Mouse (Mus musculus) spleen, postnatal 4 days (tissue): Measurements from ENCODE around the gene Itga1.

Experiments
- DNase-seq, 2 experiments: peaks; one replicate each; pipeline ENCODE4 v3.0.0; 2022; ENCODE audit warnings: low spot score in 2 of 2

Itga1 gene

GRCm38 (mm10) chr13:115099381-115099780 is 2.4 kb downstream of the Itga1 start:
- no peak for DNase-seq

DNA sequence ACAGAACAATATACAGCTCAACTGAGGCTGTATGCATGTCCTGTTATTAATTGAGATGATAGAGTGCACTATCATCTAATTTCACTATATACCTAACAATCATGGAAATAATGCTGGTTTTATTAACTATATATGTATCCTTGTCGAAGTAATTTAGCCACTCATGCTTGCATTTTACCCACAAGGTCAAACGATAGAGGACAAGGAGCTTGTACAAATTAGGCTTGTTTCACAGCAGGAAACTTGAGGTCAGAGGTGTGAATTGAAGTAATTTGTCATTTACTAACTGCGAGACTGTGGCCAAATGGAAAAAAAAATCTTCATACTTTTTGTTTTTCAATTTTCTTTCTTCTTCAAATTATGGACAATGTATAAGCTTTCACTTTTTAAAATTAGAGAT is 3.5 kb downstream of the Itga1 start:
- no peak for DNase-seq

- DNase-seq = no peak
Observed at GRCm38 (mm10) chr13:115096965-115097364, 4.8 kb downstream of the Itga1 start.

DNA sequence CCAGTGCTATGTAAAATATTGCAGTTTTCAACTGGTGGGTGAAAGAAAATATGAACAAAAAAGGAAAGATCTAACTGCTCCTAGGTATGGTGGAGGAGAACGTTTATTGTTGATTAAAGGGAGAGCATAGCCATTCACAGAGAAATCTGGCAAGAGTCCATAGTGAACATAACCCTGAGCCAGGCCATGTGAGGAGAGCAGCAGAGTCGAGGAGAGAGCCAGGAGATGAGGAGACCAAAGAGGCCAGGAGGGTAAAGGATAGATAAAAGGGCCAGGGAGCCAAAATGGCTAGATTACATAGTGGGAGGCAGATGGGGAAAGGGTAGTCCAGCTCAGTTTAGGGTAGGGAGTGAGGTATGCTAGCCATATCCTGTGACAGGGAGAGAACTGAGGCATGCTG is 5.5 kb downstream of the Itga1 start:
- no peak for DNase-seq

GRCm38 (mm10) chr13:115095392-115095791 is 6.4 kb downstream of the Itga1 start:
- DNase-seq = no peak

DNA sequence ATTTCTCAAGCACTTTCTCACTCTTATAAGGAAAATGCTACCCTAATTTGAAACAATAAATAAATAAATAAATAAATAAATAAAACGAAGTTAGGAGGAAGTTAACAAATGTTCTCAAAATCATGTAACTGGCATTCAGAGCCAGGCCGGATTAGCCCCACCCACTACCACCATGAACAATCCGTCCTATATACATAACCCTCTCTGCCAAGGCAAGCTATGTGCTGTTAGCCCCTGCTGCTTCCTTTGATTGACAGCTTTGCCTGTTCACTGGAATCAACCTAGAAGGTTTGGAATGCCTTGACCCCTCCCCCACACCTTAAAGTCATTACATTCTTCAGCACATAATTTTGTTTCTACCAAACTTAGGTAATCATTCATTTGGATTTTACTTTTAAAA is 10.3 kb downstream of the Itga1 start:
- DNase-seq = no peak

DNA sequence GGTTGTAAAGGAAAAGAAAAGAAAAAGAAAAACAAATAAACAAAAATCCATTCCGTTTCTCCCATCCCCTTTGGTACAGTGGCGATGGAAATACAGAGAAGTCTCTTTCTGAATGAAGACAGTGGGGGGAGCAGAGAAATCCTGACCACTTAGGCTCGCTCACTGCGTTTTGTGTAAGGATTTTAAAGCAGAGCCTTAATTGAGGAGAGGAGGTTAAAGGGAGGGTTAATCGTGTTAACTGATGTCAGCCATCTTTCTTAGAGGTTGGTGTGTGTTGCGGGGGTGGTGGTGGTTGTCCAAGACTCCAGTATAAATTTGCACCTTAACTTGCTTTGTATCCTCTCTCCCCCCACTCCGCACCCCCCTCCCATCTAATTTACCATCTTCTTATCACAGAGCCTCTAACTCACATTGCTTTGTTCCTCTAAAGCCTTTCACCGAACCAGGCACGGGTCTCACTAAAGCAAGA is 10.8 kb downstream of the Itga1 start:
- no peak for DNase-seq

GRCm38 (mm10) chr13:115090069-115090976 is 11.4 kb downstream of the Itga1 start, which contains the start of gene Pelo:
Gene Pelo, minus strand, starts transcription at chr13:115090186.
- DNase-seq = peak; percentile 95 to 98

GRCm38 (mm10) chr13:115089395-115090025 is 12.3 kb downstream of the Itga1 start:
- peak; percentile 34 to 70 for DNase-seq

- DNase-seq = no peak
Observed at GRCm38 (mm10) chr13:115089020-115089394, 12.8 kb downstream of the Itga1 start.

DNA sequence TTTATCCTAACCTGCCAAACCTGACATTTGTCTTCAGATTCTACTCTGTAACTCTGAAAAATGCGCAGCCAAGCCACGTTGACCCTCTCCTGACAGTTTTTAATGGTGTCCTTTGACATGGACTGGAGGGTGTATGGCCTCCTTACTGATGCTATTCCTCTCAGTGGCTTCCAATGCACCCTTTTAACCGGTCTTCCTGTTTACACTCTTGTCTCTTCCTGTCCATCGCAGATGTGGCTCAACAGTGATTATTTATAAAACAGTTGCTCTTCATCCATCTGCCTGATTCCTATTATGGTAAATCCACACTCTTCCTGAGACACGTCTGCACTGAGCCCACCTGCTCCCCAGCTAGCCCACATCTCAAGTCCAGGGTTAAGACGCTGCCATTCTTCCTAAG is 15.8 kb downstream of the Itga1 start:
- no peak for DNase-seq

DNA sequence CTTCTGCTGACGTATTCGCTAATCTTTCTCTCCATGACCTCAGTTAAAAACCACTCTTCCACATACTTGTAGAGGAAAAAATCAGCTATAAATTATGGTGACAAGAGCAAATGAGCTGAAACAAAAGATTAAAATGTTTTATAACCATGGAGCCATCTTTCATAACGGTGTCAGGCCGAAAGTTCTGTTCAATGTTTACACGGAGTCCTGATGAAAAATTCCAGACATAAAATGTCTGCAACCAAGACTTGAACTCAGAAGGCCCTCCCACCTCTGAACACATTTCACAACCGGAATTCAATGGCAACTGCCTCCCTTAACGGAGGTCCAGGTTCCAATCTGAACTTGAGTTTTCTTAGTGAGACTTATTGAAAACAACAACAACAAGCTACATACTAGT is 19.4 kb downstream of the Itga1 start:
- DNase-seq = no peak

- DNase-seq = no peak
Observed at GRCm38 (mm10) chr13:115079996-115080585, 21.7 kb downstream of the Itga1 start.

GRCm38 (mm10) chr13:115078997-115079685 is 22.6 kb downstream of the Itga1 start:
- DNase-seq = no peak

DNA sequence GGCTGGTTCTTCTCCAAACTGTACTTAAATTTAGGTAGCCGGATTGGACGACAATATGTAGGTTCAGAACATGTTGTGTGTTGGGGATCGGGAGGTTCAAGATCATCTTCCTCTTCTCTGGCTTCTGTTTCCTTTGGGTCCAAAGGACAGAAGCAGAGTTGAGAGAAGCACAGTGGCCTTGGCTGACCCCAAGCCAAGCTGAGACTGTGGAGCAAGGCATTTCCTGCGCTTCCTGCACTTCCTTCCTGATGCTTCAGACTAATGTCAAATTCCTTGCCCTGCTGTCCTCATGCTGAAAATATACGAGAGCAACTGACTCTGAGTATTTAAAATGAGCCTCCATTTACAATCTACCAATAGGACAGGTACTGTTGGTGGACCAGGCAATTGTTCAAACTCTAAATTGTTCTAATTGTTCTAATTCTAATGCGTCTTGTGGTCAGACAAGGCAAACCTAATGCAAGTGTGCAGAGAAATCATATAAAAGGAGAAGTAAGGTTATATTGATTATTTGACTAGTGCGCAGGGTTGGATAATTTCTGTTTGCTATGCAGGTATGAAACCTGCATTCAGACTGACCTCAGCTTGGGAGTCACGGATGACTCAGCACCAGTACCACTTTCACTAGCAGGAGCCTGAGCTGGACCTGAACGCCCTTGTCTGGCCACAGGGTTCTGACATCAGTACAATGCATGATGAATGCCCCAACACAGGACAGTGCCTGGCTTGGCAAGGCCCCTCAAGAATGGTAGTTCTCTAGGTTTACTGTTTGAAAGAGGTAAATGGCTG is 24.2 kb downstream of the Itga1 start:
- no peak for DNase-seq

DNA sequence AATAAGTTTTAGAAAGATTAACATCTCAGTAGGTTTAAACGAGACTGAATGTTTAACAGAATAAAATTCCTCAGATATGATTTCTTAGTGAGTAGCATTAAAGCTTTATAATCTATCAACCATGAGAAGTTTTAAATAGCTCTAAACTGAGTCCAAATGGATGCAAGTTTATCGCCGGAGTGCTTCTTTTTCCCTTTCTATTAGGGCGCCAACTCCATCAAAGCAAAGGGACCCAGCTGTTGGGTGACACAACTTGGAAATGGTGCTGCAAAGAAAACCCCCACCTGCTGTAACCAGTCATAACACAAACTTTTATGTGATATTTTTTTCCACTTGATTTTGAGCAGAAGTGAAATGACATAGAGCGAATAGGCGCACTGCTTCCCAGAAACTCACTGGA is 29.4 kb downstream of the Itga1 start:
- DNase-seq = no peak

DNA sequence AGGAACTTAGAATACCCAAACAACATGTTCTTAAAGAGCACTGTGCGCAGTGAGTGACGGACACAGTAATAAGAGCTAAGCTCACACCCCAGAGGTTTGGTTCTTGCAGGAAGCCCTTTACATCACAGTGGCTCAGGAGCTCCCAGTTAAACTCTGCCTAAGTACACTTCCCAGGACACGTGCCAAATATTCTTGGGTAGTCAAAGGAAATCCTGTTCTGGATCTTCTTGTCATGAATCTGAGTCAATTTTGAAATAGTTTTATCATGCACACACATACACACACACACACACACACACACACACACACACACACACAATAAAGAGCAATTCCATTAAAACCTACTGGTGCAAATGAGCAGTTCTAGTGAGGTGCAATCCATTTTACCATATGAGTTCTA is 30.3 kb downstream of the Itga1 start:
- DNase-seq = no peak

DNA sequence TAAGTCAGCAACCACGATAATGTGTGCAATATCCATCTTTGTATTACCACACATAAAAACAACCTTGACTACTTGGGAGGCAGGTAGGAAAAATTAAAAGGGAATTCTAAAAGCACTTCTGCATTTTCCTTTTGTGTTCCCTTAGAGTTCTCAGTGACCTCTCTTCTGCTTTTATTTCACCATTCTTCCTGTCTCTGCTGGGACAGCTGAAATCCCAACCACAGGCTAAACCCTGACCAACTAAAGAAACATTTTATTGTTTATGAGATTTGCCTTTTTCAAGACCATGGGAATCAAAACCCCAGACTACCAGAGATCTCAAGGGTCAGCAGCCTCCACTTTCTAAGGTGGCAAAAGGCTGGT is 33.8 kb downstream of the Itga1 start:
- no peak for DNase-seq

DNA sequence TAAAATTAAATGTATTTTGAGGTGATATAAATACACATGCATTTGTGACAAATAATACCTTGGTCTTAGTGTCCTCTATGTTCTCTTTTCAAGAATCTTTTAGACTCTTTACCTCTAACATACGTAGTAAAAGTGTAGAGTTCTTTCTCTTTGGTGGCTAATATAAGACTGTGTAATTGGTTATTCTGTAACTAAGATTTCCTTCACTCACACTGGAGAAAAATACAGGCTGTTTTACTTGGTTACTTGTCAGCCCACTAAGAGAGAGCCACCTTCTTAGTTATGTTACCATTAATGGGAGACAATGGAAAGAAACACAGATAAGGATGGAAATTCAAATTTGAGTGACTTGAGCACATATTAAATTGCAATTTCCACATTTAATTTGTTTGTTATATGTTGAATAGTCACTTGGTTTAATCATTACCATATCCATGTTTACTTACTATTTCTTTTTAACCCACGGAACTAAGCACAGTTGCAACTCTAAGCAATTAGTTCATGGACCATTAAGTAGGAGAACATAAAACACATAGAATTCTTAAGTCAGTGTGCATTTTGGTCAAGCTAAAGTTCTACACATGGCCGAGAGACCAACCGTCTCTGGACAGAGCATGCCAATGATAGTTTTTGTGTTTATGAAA is 34.3 kb downstream of the Itga1 start:
- DNase-seq = no peak

DNA sequence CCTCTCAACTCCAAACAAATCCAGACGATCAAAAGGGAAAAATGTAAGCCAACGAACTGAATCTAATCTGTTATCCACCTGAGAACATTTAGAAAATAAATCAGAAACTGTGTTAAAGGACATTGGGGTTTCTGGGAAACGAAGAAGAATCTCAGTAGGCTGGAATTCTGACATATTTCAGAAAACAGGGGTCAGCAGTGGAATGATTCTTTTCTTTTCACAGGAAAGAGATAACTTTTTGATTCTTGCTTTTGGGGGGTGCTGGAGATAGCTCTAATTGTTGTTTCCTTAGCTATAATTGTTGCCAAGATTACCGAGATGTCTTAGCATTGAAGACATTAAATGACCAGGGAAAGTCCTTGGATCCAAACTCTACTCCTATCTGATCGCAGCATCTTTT is 44.2 kb downstream of the Itga1 start:
- no peak for DNase-seq

DNA sequence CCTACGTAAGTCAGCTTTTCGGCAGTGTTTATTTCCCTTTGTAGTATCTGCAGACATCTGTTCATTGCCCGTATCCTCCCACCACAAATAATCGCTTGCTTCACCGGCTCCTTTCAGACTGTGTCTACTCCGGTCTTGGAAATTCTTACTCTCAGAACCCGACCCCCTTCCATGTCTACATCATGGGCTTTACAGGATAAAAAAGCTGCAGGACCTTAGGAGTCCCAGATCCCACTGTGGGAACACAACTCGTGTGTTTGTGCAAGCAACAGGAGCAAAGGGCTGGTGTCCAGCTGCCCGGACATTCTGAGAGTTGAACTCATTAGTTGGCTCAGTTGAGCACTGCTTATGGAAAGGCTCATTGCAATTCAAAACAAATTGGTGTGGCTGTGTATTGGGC is 47.0 kb downstream of the Itga1 start:
- DNase-seq = no peak
